7 mouse cellular contexts compared by ENCODE assay signal in the genomic region with DNA sequence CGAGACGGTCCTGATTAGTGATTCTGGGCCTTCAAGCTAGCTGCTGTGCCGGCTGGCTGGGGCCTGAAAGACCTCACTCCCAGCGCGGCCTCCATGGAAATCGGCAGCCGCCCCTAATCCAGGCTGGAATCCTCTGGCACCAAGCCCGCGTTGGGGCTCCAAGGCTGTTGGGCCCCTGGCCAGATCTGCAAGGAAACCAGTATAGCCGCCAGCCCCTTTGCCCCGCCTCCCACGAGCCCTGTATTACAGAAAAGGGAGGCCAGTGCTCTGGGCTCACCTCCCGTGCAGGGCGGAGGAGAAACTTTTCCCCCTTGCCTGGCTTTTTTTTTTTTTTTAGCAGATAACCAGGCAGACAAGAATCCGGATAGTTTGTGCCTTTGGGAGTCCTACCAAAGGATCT. TPM values are rescaled to one million over a fixed set of nuclear protein-coding genes. Genes with fewer than 3 reads are reported as not detected.
DNase-seq lines count a peak whose midpoint lies in the region; ATAC-seq and TF ChIP-seq lines count a peak whose summit lies in the region.

No protein-coding gene starts in this region.

- peak overlapping the region; percentile 100 for H3K4me3 ChIP-seq in embryonic facial prominence, embryonic 11.5 days (ENCODE audit: low read depth, low read length)
- peak overlapping the region; percentile 56 for H3K4me3 ChIP-seq in kidney, adult 2 months (ENCODE audit: insufficient read depth, low read depth, low read length)
- H3K4me3 ChIP-seq in limb, embryonic 13.5 days: peak overlapping the region; percentile 99
- H3K4me3 ChIP-seq in midbrain, postnatal 0 days (ENCODE audit: low read depth, low read length): peak overlapping the region; percentile 38
- H3K4me3 ChIP-seq in stomach, embryonic 15.5 days (replicated peaks): peak overlapping the region; percentile 96

- DNase-seq in adrenal gland, postnatal 36 days: peak; percentile 96 to 97
- peak; percentile 86 for DNase-seq in embryonic facial prominence, embryonic 11.5 days (ENCODE audit: low spot score)
- peak; percentile 99 for DNase-seq in heart, adult 11 months
- peak; percentile 98 for DNase-seq in kidney, adult 2 months
- peak; percentile 95 for DNase-seq in midbrain, postnatal 0 days (ENCODE audit: low spot score)

- H3K4me2 ChIP-seq in embryonic facial prominence, embryonic 11.5 days (ENCODE audit: low read depth, low read length): peak overlapping the region; percentile 79
- H3K4me2 ChIP-seq in limb, embryonic 13.5 days (replicated peaks): peak overlapping the region; percentile 79
- H3K4me2 ChIP-seq in midbrain, postnatal 0 days (ENCODE audit: low read depth, low read length, poor library complexity, severe bottlenecking): peak overlapping the region; percentile 58
- peak overlapping the region; percentile 85 for H3K4me2 ChIP-seq in stomach, embryonic 15.5 days

- no peak for TF ChIP-seq POLR2A in kidney, adult 2 months (IDR thresholded peaks at IDR 0.05; ENCODE audit: low read depth, low read length)

- H3K9me3 ChIP-seq in embryonic facial prominence, embryonic 11.5 days (replicated peaks; ENCODE audit: control insufficient read depth, low read length): no peaks in the 10 kb centered on the region
- no peaks in the 10 kb centered on the region for H3K9me3 ChIP-seq in limb, embryonic 13.5 days
- H3K9me3 ChIP-seq in midbrain, postnatal 0 days (ENCODE audit: low read length): no peaks in the 10 kb centered on the region
- no peaks in the 10 kb centered on the region for H3K9me3 ChIP-seq in stomach, embryonic 15.5 days

- TF ChIP-seq CTCF in kidney, adult 2 months (conservative IDR thresholded peaks at IDR 0.05; ENCODE audit: insufficient read depth, insufficient read length, low read depth, low read length): no peak
- no peak for TF ChIP-seq CTCF in midbrain, postnatal 0 days (IDR thresholded peaks at IDR 0.05)

- no peaks in the 10 kb centered on the region; the same call in 1 of the 2 replicates for H3K36me3 ChIP-seq in embryonic facial prominence, embryonic 11.5 days (replicated peaks; ENCODE audit: control insufficient read depth, insufficient read depth, low read depth, low read length)
- H3K36me3 ChIP-seq in kidney, adult 2 months (ENCODE audit: control insufficient read depth, insufficient read depth, low read length): no peaks in the 10 kb centered on the region; the same call in 1 of the 2 replicates
- peaks cover 26% of the 10 kb centered on the region for H3K36me3 ChIP-seq in limb, embryonic 13.5 days
- H3K36me3 ChIP-seq in midbrain, postnatal 0 days (ENCODE audit: insufficient read depth, low read length): 0 out of 2 replicates have a peak, but pooled peaks cover 2% of the 10 kb centered on the region
- no peaks in the 10 kb centered on the region for H3K36me3 ChIP-seq in stomach, embryonic 15.5 days

- peaks cover 31% of the 10 kb centered on the region for H3K4me1 ChIP-seq in embryonic facial prominence, embryonic 11.5 days (ENCODE audit: control insufficient read depth, insufficient read depth, low read length)
- H3K4me1 ChIP-seq in kidney, adult 2 months (ENCODE audit: control insufficient read depth, insufficient read depth, low read length): peaks cover 42% of the 10 kb centered on the region
- H3K4me1 ChIP-seq in limb, embryonic 13.5 days: peaks cover 52% of the 10 kb centered on the region
- peaks cover 41% of the 10 kb centered on the region for H3K4me1 ChIP-seq in midbrain, postnatal 0 days (ENCODE audit: insufficient read depth, low read length)
- peaks cover 43% of the 10 kb centered on the region for H3K4me1 ChIP-seq in stomach, embryonic 15.5 days

- peak overlapping the region; percentile 99 for H3K27ac ChIP-seq in embryonic facial prominence, embryonic 11.5 days (replicated peaks; ENCODE audit: low read depth, low read length)
- peak overlapping the region; percentile 96 for H3K27ac ChIP-seq in kidney, adult 2 months (ENCODE audit: insufficient read depth, low read depth, low read length)
- H3K27ac ChIP-seq in limb, embryonic 13.5 days: peak overlapping the region; percentile 100
- H3K27ac ChIP-seq in midbrain, postnatal 0 days (ENCODE audit: low read depth, low read length): peak overlapping the region; percentile 99
- peak overlapping the region; percentile 100 for H3K27ac ChIP-seq in stomach, embryonic 15.5 days

- no peaks in the 10 kb centered on the region for H3K27me3 ChIP-seq in embryonic facial prominence, embryonic 11.5 days (ENCODE audit: control insufficient read depth, insufficient read depth, low read length)
- no peaks in the 10 kb centered on the region for H3K27me3 ChIP-seq in kidney, adult 2 months (replicated peaks; ENCODE audit: control insufficient read depth, insufficient read depth, low read length)
- H3K27me3 ChIP-seq in limb, embryonic 13.5 days: no peaks in the 10 kb centered on the region
- no peaks in the 10 kb centered on the region for H3K27me3 ChIP-seq in midbrain, postnatal 0 days (ENCODE audit: insufficient read depth, low read length)
- no peaks in the 10 kb centered on the region for H3K27me3 ChIP-seq in stomach, embryonic 15.5 days (replicated peaks)

- H3K9ac ChIP-seq in embryonic facial prominence, embryonic 11.5 days (replicated peaks; ENCODE audit: low read length): peak overlapping the region; percentile 84
- H3K9ac ChIP-seq in limb, embryonic 13.5 days: peak overlapping the region; percentile 80
- peak overlapping the region; percentile 72 for H3K9ac ChIP-seq in midbrain, postnatal 0 days (replicated peaks; ENCODE audit: low read length, poor library complexity, severe bottlenecking)
- H3K9ac ChIP-seq in stomach, embryonic 15.5 days: peak overlapping the region; percentile 51

- ATAC-seq in embryonic facial prominence, embryonic 11.5 days (replicated peaks; ENCODE audit: insufficient number of reproducible peaks, low FRiP score, low TSS enrichment, low read depth): peak; percentile 34; the same call in 1 of the 2 replicates
- peak; percentile 43 for ATAC-seq in limb, embryonic 13.5 days (ENCODE audit: low FRiP score, low read depth)
- peak; percentile 17; the same call in 1 of the 2 replicates for ATAC-seq in midbrain, postnatal 0 days (ENCODE audit: low FRiP score)
- ATAC-seq in stomach, embryonic 15.5 days (ENCODE audit: insufficient read depth, low FRiP score, low read depth): peak; percentile 55

- WGBS in embryonic facial prominence, embryonic 11.5 days: 0% methylated on average over 15 of the region's 15 CpGs
- under 1% methylated on average over 15 of the region's 15 CpGs for WGBS in kidney, adult 2 months
- 0% methylated on average over 15 of the region's 15 CpGs for WGBS in limb, embryonic 13.5 days
- 0% methylated on average over 15 of the region's 15 CpGs for WGBS in midbrain, postnatal 0 days
- WGBS in stomach, embryonic 15.5 days: under 1% methylated on average over 15 of the region's 15 CpGs

RNA-seq across cellular contexts. Expression of gene Ptbp1, which starts 0.8 kb away (rescaled TPM):
- 100 to 1,000 TPM; 257 to 299 TPM for total RNA-seq in adrenal gland, postnatal 36 days (2021)
- 237 and 257 TPM in 2 replicates for polyA plus RNA-seq in embryonic facial prominence, embryonic 11.5 days (2014; fragmentation: Nextera tagmentation; extraction: Ambion mirVana)
- 184 and 198 TPM in 2 replicates for polyA plus RNA-seq in kidney, adult 2 months (2012; rRNA removed)
- polyA plus RNA-seq in limb, embryonic 13.5 days (2015; fragmentation: Nextera tagmentation; extraction: Ambion mirVana): 347 and 366 TPM in 2 replicates
- total RNA-seq in midbrain, postnatal 0 days (2014; rRNA removed): 114 and 119 TPM in 2 replicates
- 46.2 and 49.7 TPM in 2 replicates for polyA plus RNA-seq in midbrain, postnatal 0 days (2015; fragmentation: Nextera tagmentation; extraction: Ambion mirVana)
- 295 and 299 TPM in 2 replicates for polyA plus RNA-seq in stomach, embryonic 15.5 days (2015; fragmentation: Nextera tagmentation; extraction: Ambion mirVana)

RNA-seq across cellular contexts. Expression of gene Prtn3, which starts 20.9 kb away (rescaled TPM):
- under 1 TPM; 0.50 to 0.56 TPM for total RNA-seq in adrenal gland, postnatal 36 days (2021)
- polyA plus RNA-seq in embryonic facial prominence, embryonic 11.5 days (2014; fragmentation: Nextera tagmentation; extraction: Ambion mirVana): 10.9 and 11.2 TPM in 2 replicates
- polyA plus RNA-seq in kidney, adult 2 months (2012; rRNA removed): 0.67 and 0.99 TPM in 2 replicates
- 11.1 and 11.3 TPM in 2 replicates for polyA plus RNA-seq in limb, embryonic 13.5 days (2015; fragmentation: Nextera tagmentation; extraction: Ambion mirVana)
- total RNA-seq in midbrain, postnatal 0 days (2014; rRNA removed): 5.9 and 7.5 TPM in 2 replicates
- 11.7 and 14.6 TPM in 2 replicates for polyA plus RNA-seq in midbrain, postnatal 0 days (2015; fragmentation: Nextera tagmentation; extraction: Ambion mirVana)
- polyA plus RNA-seq in stomach, embryonic 15.5 days (2015; fragmentation: Nextera tagmentation; extraction: Ambion mirVana): 5.2 and 10.6 TPM in 2 replicates

RNA-seq across cellular contexts. Expression of gene Plppr3, which starts 21.0 kb away (rescaled TPM):
- under 1 TPM; 0.16 to 0.50 TPM for total RNA-seq in adrenal gland, postnatal 36 days (2021)
- 78.3 and 85.8 TPM in 2 replicates for polyA plus RNA-seq in embryonic facial prominence, embryonic 11.5 days (2014; fragmentation: Nextera tagmentation; extraction: Ambion mirVana)
- polyA plus RNA-seq in kidney, adult 2 months (2012; rRNA removed): 2.7 and 3.2 TPM in 2 replicates
- polyA plus RNA-seq in limb, embryonic 13.5 days (2015; fragmentation: Nextera tagmentation; extraction: Ambion mirVana): 138 and 142 TPM in 2 replicates
- 494 and 539 TPM in 2 replicates for total RNA-seq in midbrain, postnatal 0 days (2014; rRNA removed)
- polyA plus RNA-seq in midbrain, postnatal 0 days (2015; fragmentation: Nextera tagmentation; extraction: Ambion mirVana): 350 and 358 TPM in 2 replicates
- polyA plus RNA-seq in stomach, embryonic 15.5 days (2015; fragmentation: Nextera tagmentation; extraction: Ambion mirVana): 32.9 and 36.1 TPM in 2 replicates

RNA-seq across cellular contexts. Expression of gene Misp, which starts 32.6 kb away (rescaled TPM):
- under 1 TPM in 1 of 2 experiments, not detected in 1; 0.43 TPM for total RNA-seq in adrenal gland, postnatal 36 days (2021)
- polyA plus RNA-seq in embryonic facial prominence, embryonic 11.5 days (2014; fragmentation: Nextera tagmentation; extraction: Ambion mirVana): 0.39 and 0.82 TPM in 2 replicates
- 17.9 and 19.9 TPM in 2 replicates for polyA plus RNA-seq in kidney, adult 2 months (2012; rRNA removed)
- polyA plus RNA-seq in limb, embryonic 13.5 days (2015; fragmentation: Nextera tagmentation; extraction: Ambion mirVana): 0.90 and 1.4 TPM in 2 replicates
- 0.24 TPM in 1 of 2 replicates, not detected in the other for total RNA-seq in midbrain, postnatal 0 days (2014; rRNA removed)
- polyA plus RNA-seq in midbrain, postnatal 0 days (2015; fragmentation: Nextera tagmentation; extraction: Ambion mirVana): 0.18 and 0.27 TPM in 2 replicates
- 50.0 and 67.2 TPM in 2 replicates for polyA plus RNA-seq in stomach, embryonic 15.5 days (2015; fragmentation: Nextera tagmentation; extraction: Ambion mirVana)

RNA-seq across cellular contexts. Expression of gene Elane, which starts 32.7 kb away (rescaled TPM):
- total RNA-seq in adrenal gland, postnatal 36 days (2021): under 1 TPM; 0.30 to 0.33 TPM
- polyA plus RNA-seq in embryonic facial prominence, embryonic 11.5 days (2014; fragmentation: Nextera tagmentation; extraction: Ambion mirVana): 0.50 and 0.88 TPM in 2 replicates
- polyA plus RNA-seq in kidney, adult 2 months (2012; rRNA removed): 0.10 TPM in 1 of 2 replicates, not detected in the other
- polyA plus RNA-seq in limb, embryonic 13.5 days (2015; fragmentation: Nextera tagmentation; extraction: Ambion mirVana): 0.29 and 0.86 TPM in 2 replicates
- not detected in 2 replicates for total RNA-seq in midbrain, postnatal 0 days (2014; rRNA removed)
- not detected in 2 replicates for polyA plus RNA-seq in midbrain, postnatal 0 days (2015; fragmentation: Nextera tagmentation; extraction: Ambion mirVana)
- polyA plus RNA-seq in stomach, embryonic 15.5 days (2015; fragmentation: Nextera tagmentation; extraction: Ambion mirVana): 3.8 and 11.1 TPM in 2 replicates

Comparison
In these comparisons a context has a peak if more than half of its experiments do, and no peak if none do; other contexts are left out.
1. Peak in every context shown above with its lines: DNase-seq, ATAC-seq, H3K4me3 ChIP-seq and H3K27ac ChIP-seq.
2. H3K4me3 ChIP-seq: peak in every context shown above with its lines; median percentile 100 in embryonic facial prominence, embryonic 11.5 days; 99 in limb, embryonic 13.5 days; 96 in stomach, embryonic 15.5 days; 56 in kidney, adult 2 months; 38 in midbrain, postnatal 0 days.